Mouse (Mus musculus) heart, postnatal 36 days (tissue): ENCODE measurements around the gene Rab37. TPM values are rescaled to one million over a fixed set of nuclear protein-coding genes. Genes with fewer than 3 reads are reported as not detected.

Source experiments
- DNase-seq, 2 experiments: peaks; one replicate each; pipeline ENCODE4 v3.0.0; 2021 to 2022
- intact Hi-C: fragments of 180-260 bp; cut with DNase I; formaldehyde crosslinking; loops from one replicate; pipeline ENCODE4 v1.15.1; 2025
- total RNA-seq, 2 experiments: library from RNA; stranded (reverse); gene quantifications; 2 replicates each; pipeline ENCODE4 v1.2.3; 2021

The Rab37 gene
- total RNA-seq, 2 experiments from 2014 or later: 0.54 to 0.72 TPM

- DNase-seq: no peak
- intact Hi-C loops: no loop called here
Measured at GRCm38 (mm10) chr11:115112196-115112595, 21.0 kb downstream of the Rab37 start.

- intact Hi-C loops: no loop called here
- no peak for DNase-seq
Measured at GRCm38 (mm10) chr11:115119409-115119808, 28.2 kb downstream of the Rab37 start.

GRCm38 (mm10) chr11:115128483-115128882 lies 37.3 kb downstream of the Rab37 start:
- DNase-seq: no peak
- intact Hi-C loops: no loop called here

- DNase-seq: no peak
- intact Hi-C loops: no loop called here
Measured at GRCm38 (mm10) chr11:115129508-115130126, 38.4 kb downstream of the Rab37 start.

GRCm38 (mm10) chr11:115131768-115132381 lies 40.6 kb downstream of the Rab37 start:
- no peak for DNase-seq
- intact Hi-C loops: no loop called here

- intact Hi-C loops: no loop called here
- no peak for DNase-seq
Measured at GRCm38 (mm10) chr11:115133800-115134199, 42.6 kb downstream of the Rab37 start, which contains the start of gene Cd300lf. Cd300lf (minus strand) TSS chr11:115133992.

- DNase-seq: no peak
- intact Hi-C loops: no loop called here
Measured at GRCm38 (mm10) chr11:115138597-115139262, 47.5 kb downstream of the Rab37 start.

GRCm38 (mm10) chr11:115141970-115142369 lies 50.7 kb downstream of the Rab37 start:
- intact Hi-C loops: no loop called here
- no peak for DNase-seq

- intact Hi-C loops: no loop called here
- DNase-seq: no peak
Measured at GRCm38 (mm10) chr11:115147813-115148212, 56.6 kb downstream of the Rab37 start.

GRCm38 (mm10) chr11:115150741-115151254 lies 59.6 kb downstream of the Rab37 start:
- no peak for DNase-seq
- intact Hi-C loops: no loop called here

GRCm38 (mm10) chr11:115151755-115152429 lies 60.7 kb downstream of the Rab37 start:
- intact Hi-C loops: no loop called here
- DNase-seq: peak in 1 of 2 experiments; percentile 47

- no peak for DNase-seq
- intact Hi-C loops: loop anchor here (1.0 kb wide), 1 partner anchor 70 kb away; no protein-coding TSS in a partner anchor
Measured at GRCm38 (mm10) chr11:115153088-115153487, 61.9 kb downstream of the Rab37 start.

- DNase-seq: peak; percentile 75 to 80
- intact Hi-C loops: loop anchor here (1.0 kb wide), 1 partner anchor 70 kb away; no protein-coding TSS in a partner anchor
Measured at GRCm38 (mm10) chr11:115153699-115154292, 62.6 kb downstream of the Rab37 start.

- intact Hi-C loops: no loop called here
- DNase-seq: no peak
Measured at GRCm38 (mm10) chr11:115155053-115155634, 63.9 kb downstream of the Rab37 start.

- no peak for DNase-seq
- intact Hi-C loops: no loop called here
Measured at GRCm38 (mm10) chr11:115157933-115158719, 66.9 kb downstream of the Rab37 start.

- peak; percentile 81 to 88 for DNase-seq
- intact Hi-C loops: no loop called here
Measured at GRCm38 (mm10) chr11:115160016-115160797, 69.0 kb downstream of the Rab37 start.

GRCm38 (mm10) chr11:115160883-115161577 lies 69.8 kb downstream of the Rab37 start:
- intact Hi-C loops: loop anchor here (1.0 kb wide), 2 partner anchors 21 to 108 kb away; no protein-coding TSS in a partner anchor
- DNase-seq: peak; percentile 81 to 85
